Mouse (Mus musculus) kidney, adult 2 months (tissue): ENCODE measurements around the gene Gtf2h1.

Experiments used
- CTCF ChIP-seq: fragments of 200-500 bp; conservative IDR thresholded peaks from 2 replicates; pipeline ENCODE4 v1.5.1; 2011; ENCODE audit warnings: low read depth, mild to moderate bottlenecking, control low read depth, low read length, moderate library complexity, mixed read lengths; ENCODE audit not compliant: insufficient read depth, insufficient read length
- POLR2A ChIP-seq: fragments of 200-500 bp; IDR thresholded peaks from one replicate; pipeline ENCODE4 v1.6.1; 2011; ENCODE audit warnings: low read depth, low read length, control low read depth

DNA sequence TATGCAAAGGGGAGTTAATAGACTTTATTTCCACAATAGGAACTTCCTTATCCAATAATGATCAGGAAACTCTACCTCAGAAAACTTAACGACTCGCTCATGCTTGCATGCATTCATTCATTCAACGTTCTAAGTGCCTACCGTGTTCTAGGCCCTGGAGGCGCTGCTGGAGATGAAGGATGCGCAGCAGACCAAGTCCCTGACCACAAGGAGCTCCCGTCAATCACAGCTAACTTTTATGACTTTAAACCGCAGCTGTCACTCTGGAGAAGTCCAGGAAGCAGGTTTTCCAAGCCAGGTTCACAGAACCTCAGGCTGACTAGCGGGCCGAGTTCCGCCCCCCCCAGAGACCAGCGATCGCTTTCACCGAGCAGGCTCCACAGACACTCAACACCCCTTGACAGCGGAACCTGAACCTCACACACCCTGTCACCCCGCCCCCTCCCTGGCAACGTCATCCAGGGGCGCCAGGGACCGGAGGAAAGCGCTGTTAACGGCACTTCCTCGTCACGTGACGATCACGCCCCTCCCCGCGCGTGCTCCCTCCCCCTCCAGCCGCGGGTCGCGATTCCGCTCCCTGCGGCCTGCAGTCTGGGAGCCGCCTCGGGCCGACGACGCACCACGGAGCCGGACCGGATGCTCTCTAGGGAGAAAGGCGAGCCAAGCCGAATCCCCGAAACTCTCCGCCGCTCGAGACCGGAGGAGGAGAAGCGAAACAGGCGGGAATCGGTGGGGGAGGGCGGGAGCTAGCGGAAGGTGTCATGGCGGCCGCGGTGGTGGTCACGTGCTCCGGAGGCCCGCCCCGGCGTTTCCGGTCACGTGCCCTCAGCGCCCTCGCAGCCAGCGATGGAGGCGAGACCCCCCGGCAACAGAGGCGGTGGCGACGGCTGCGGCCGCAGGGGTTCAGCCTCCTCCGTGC, at the start of gene Gtf2h1, which contains the start of gene Hps5:
- peak; percentile 52 for TF ChIP-seq POLR2A
- TF ChIP-seq CTCF = no peak
